Mouse (Mus musculus) liver, postnatal 0 days (tissue): Measurements from ENCODE around the gene Snx5.

Experiments used
- CTCF ChIP-seq: sonication (generic); IDR thresholded peaks from 2 replicates; pipeline ENCODE4 v1.5.1; 2016; ENCODE audit warnings: antibody characterized with exemption, low read depth
- EP300 ChIP-seq: IDR thresholded peaks from 2 replicates; pipeline ENCODE4 v1.6.1; 2016; ENCODE audit warnings: antibody characterized with exemption, low read depth, mild to moderate bottlenecking

GRCm38 (mm10) chr2:144207365-144207764, 63.3 kb downstream of the Snx5 start:
- TF ChIP-seq CTCF (no peak), EP300 (no peak)
